Mouse (Mus musculus) MN1 (cell line): Measurements from ENCODE around the gene Pcsk1n.

Experiments used
- DNase-seq: peaks from one replicate; pipeline ENCODE4 v3.0.0-alpha.2; 2016; ENCODE audit warnings: low spot score

Pcsk1n gene

DNA sequence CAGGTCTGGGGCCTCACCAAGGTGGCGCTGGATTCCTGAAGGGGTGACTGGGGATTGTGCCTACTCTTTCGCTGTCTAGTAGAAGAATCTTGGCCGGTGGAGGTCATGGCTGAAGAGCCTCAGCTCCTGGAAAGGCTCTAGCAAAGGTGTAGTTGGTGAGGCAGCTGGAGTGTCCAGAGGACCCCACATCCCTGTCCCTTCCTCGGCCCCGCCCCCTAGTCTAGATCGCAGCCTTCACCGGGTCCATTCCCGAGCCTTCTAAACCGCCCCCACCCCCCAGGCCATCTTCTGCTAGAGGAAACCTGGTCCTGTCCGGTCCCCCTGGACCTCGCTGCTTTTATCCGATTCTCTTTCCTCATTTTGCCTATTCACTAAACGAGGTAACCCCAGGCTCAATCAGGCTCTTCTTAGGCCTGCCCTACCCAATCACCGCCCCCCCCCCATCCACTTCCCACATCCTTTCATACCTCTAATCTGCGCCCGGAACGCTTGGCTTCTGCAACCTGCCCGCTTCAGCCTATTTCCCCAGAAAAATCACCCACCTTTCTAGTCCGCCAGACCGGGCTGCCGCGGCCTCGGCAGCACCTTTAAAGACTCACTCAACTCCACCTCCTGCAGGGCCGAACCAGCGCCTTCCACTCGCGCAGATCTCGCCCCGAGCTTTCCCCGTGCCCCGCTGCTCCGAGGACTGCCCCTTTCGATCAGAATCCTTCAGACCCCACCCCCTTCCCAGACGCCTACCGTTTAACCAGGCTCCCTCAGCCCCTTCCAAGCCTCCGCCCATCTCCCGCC is 27.7 kb downstream of the Pcsk1n start, which contains the start of gene Hdac6:
Gene Hdac6 (minus strand): TSS at position 782 of the 792 bp plus-strand sequence.
- peak; percentile 27 for DNase-seq

DNA sequence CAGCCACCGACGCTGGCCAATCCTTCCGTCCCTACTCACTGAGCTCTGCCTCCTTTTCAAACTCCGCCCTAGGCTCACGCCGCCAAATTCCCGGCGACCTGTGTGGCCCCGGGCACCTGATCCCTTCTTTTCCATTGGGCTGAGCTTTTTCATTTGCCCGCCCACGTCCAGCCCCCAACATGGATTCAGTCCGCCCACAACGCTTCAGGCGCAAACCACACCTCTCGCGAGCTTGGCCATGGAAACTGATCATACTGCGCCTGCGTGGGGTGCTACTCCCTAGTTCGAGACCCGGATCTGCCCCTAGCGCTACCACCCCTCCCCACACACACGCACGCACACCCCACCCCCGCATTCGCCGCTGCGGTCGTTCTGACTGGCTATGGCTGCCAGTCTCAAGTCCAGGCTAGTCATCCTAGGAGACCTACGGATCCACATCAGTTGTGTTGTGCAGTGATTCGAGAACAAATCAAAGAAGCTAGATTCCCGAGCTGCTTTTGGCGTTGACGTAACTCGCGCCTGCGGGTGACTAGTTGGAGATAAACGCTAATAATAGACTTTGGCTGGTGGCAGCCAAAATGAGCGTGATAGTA is 28.4 kb downstream of the Pcsk1n start:
- peak; percentile 94 for DNase-seq

DNA sequence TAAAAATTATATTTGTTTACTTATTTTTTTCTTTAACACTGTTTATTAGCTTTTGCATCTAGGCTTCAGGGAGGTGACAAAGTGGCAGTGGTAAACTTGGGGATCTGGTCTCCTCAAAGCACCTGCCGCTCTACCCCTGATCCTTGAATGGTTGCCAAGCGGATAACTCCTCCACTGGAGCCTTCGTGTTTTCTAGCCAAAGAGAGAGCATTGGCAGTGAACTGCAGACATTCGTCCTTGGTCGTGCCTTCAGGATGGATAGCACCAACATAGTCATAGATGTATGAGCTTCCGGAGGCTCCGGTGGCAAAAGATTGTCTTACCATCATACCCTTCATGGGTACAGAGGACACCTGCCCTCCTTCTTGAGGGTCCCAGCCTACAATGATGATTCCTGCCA is 30.5 kb downstream of the Pcsk1n start:
- no peak for DNase-seq

DNA sequence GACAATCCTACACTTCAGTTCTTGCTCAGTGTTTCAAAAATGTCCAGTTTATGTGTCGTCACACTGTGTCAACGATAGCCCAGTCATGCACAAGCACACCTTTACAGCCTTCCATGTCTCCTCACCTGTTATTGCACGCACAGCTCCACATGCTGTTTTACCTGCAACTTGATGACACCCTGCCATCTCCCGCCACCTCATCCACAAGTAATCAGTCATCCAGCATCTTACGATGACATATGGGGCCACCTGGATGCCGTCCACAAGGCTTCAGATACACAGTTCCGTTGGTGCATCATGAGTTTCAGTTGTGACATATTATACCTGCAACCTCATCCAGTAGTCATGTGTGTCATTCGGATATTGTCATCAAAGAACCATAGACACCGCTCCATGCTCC is 39.2 kb downstream of the Pcsk1n start:
- no peak for DNase-seq

GRCm38 (mm10) chrX:7963829-7964626 is 44.4 kb downstream of the Pcsk1n start:
- DNase-seq: no peak

DNA sequence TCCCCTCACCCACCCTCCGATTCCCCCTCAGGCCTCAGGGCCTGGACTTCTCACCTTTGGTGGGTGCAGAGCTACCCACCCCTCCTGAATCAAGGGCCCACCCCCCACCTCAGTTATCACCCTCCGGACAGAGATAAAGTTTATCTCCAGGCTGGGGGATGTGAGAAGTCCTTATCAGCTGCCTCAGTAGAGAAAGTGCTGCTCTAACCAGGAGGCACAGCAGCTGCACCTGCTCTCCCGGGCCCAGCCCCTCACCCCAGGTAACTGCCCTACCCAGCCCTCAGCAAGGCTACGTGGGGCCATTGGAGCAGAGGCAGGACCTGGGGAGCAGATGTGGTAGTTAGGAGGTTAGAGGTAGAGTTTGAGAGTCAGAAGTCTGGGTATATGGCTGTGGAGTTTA is 46.5 kb downstream of the Pcsk1n start:
- no peak for DNase-seq

- no peak for DNase-seq
These were observed 48.1 kb downstream of the Pcsk1n start for GRCm38 (mm10) chrX:7967596-7968201.

- DNase-seq: no peak
These were observed 48.6 kb downstream of the Pcsk1n start for GRCm38 (mm10) chrX:7968226-7968625.

DNA sequence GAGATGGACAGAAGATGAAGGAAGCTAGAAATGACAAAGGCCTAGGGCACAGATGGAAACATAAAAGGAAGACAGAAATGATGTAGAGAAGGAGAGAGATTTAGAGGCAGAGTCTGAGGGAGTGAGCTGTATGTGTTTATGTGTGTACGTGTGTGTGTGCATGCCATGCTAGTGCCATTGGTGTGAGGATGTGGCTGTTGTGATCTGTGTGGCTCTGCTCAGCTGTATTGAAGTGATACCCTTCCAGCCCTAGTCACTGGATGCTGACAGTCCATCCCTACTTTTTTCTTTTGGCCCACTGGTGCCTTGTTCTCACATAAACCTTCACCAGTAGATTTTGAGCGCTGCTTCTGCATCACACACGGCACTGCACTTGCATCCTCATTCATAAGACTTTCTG is 49.3 kb downstream of the Pcsk1n start:
- DNase-seq: no peak

DNA sequence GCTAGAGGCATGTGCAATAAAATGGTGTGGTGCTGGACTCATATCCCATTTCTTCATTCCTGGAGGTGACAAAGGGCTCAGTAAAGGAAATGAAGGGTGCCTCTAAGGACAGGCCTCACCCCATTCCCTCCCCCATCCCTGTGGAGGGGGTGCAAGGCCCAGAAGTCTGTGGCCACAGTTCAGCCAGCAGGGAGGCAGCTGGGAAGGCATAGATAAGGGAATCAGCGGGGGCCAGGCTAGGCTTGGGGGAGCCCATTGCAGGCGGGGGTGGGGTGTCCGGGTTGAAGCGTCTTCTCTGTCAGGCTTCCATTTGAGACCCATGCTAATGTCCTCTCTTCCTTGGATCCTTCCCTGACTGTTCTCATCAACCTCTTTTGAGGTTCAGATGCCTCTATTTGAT is 51.7 kb downstream of the Pcsk1n start:
- no peak for DNase-seq
